ENCODE assay signal across 20 mouse cellular contexts in genomic region chr14:23806378-23806777, GRCm38 (mm10).
"Had no signal": no experiment of that assay in that cellular context is flagged by ENCODE, and none has a peak within 500 bp of the region (broad histone marks: within the 10 kb centered on the region; RNA-seq: fewer than 3 reads in every experiment).

No protein-coding gene starts in this region.

- H3K27ac ChIP-seq: layer of hippocampus, adult 2 months; limb, embryonic 15.5 days; liver, embryonic 14.5 days; lung, embryonic 15.5 days; midbrain, embryonic 10.5 days; midbrain, embryonic 13.5 days; stomach, embryonic 15.5 days had no signal

- DNase-seq: kidney, adult 2 months; kidney, postnatal 25 days; layer of hippocampus, adult 9-11 months; liver, postnatal 0 days; lung, postnatal 10 days; lung, postnatal 36 days; retina, postnatal 1 day; right cerebral cortex, postnatal 25 days; spleen, adult 18-20 months; thymus, postnatal 25 days had no signal

- H3K4me3 ChIP-seq: layer of hippocampus, adult 2 months; limb, embryonic 15.5 days; lung, embryonic 15.5 days; megakaryocyte, embryonic 14.5 days; midbrain, embryonic 10.5 days; midbrain, embryonic 13.5 days; stomach, embryonic 15.5 days had no signal

- H3K27me3 ChIP-seq: limb, embryonic 15.5 days; lung, embryonic 15.5 days; megakaryocyte, embryonic 14.5 days; midbrain, embryonic 13.5 days; stomach, embryonic 15.5 days had no signal

- H3K4me1 ChIP-seq: lung, embryonic 15.5 days; megakaryocyte, embryonic 14.5 days; midbrain, embryonic 10.5 days; stomach, embryonic 15.5 days had no signal

- H3K9me3 ChIP-seq: limb, embryonic 15.5 days; lung, embryonic 15.5 days; midbrain, embryonic 10.5 days; midbrain, embryonic 13.5 days; stomach, embryonic 15.5 days had no signal

- H3K4me2 ChIP-seq: limb, embryonic 15.5 days; liver, embryonic 11.5 days; lung, embryonic 15.5 days; midbrain, embryonic 13.5 days; stomach, embryonic 15.5 days had no signal

- ATAC-seq: intestine, embryonic 16.5 days; liver, postnatal 0 days; midbrain, embryonic 13.5 days had no signal

- H3K9ac ChIP-seq: limb, embryonic 15.5 days; liver, embryonic 14.5 days; liver, postnatal 0 days; lung, embryonic 15.5 days; midbrain, embryonic 13.5 days; stomach, embryonic 15.5 days had no signal

- H3K36me3 ChIP-seq: limb, embryonic 15.5 days; lung, embryonic 15.5 days; midbrain, embryonic 10.5 days; midbrain, embryonic 13.5 days; stomach, embryonic 15.5 days had no signal
